Mouse (Mus musculus) thymus, adult 18-20 months (tissue): ENCODE results near the gene Psmc3.
"Not testable (repeated sequence)": the region's sequence is repeated elsewhere in the genome, so short reads cannot be mapped to it uniquely, and the experiment has no call there.

ENCODE experiments used
- DNase-seq, 2 experiments: peaks; one replicate each; pipeline ENCODE4 v3.0.0; 2022; ENCODE audit warnings: mixed read lengths in 2 of 2

The Psmc3 gene

GRCm38 (mm10) chr2:91053934-91054382 lies at the start of gene Psmc3:
Gene Psmc3 (plus strand): TSS chr2:91054009.
- peak; percentile 92 to 93 for DNase-seq

GRCm38 (mm10) chr2:91008536-91008935 lies 45.3 kb upstream of the Psmc3 start:
- no peak for DNase-seq

DNA sequence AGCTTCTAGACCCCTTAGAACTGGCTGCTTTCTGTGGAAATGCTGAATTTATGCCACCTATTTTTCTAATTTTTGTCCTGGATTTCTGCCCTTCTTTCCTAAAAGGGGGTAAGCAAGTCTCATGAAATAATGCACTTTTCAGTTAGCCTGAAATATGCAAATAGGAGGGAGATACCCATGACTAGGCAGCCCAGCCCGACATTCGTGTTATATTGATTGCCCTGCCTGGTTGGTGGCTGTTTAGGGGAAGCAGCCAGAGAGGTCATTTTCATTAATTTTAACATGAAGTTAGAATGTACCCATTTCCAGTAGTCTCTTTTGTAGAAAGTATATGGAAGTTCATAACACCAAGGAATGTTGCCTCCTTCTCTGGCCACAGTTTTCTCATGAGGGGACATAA lies 39.9 kb upstream of the Psmc3 start:
- no peak for DNase-seq

GRCm38 (mm10) chr2:91015386-91015785 lies 38.4 kb upstream of the Psmc3 start:
- no peak for DNase-seq

GRCm38 (mm10) chr2:91018061-91018788 lies 35.6 kb upstream of the Psmc3 start:
- no peak for DNase-seq

DNA sequence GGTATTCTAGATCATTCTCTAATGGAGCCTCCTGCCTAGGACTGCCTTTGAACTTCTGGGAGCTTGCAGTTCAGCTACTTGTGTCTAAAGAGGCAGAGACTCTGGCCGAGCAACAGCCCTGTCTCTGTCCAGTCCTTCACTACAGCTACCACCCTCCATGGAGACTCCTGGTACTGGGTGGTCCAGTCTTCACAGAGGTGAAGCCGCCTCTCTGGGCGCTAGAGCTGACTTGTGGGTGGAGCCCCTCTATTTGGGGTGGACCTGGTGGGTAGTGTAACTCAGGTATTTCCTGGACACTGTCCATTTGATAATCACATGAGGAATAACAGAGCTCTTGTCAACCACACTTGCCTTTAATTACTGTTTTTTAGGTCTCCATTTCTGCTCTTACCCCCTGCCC lies 33.9 kb upstream of the Psmc3 start:
- no peak for DNase-seq

DNA sequence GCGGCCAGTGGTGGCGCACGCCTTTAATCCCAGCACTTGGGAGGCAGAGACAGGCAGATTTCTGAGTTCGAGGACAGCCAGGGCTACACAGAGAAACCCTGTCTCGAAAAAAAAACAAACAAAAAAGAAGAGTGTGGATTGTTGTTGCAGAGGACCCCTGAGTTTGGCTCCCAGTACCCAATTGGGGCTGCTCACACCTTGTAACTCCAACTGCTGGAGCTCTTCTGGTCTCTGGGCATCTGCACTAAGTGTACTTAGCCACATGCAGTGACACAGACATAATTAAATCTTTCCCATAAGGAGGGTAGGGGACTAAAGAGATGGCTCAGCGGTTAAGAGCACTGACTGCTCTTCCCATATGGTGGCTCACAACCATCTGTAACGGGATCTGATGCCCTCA lies 31.5 kb upstream of the Psmc3 start:
- DNase-seq = not testable (repeated sequence)

DNA sequence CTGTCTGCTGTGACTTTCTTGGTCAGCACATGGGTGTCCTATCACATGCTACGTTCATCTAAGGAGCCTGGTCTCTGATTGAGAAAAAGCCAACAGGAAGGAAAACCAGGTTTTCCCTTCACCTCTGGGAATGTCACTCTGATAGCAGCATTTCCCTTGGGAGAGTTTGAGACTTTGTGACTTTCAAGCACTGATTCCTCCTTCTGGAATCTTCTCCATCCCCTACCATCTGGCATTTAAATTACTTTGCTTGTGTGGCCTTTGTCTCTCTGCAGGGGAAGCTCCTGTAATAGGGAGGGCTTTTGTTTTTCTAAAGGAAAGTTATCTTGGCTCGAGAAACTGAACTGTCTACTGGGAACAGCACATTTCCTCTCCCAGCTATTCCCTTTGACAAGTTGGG lies 30.7 kb upstream of the Psmc3 start:
- no peak for DNase-seq

GRCm38 (mm10) chr2:91023956-91024355 lies 29.9 kb upstream of the Psmc3 start:
- DNase-seq = no peak

- no peak for DNase-seq
These were observed 28.7 kb upstream of the Psmc3 start for GRCm38 (mm10) chr2:91025081-91025516.

DNA sequence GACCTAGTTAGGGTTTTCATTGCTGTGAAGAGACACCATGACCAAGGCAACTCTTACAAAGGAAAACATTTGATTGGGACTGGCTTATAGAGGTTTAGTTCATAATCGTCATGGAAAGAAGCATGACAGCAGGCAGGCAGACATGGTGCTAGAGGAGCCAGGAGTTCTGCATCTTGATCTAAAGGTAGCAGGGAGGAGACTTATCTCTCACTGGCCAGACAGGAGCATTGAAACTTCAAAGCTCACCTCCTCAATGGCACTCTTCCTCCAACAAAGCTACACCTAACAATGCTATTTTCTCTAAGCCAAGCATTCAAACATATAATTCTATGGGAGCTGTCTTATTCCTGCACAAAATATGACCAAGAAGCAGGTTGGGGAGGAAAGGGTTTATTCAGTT lies 27.3 kb upstream of the Psmc3 start:
- DNase-seq = no peak

- DNase-seq = no peak
These were observed 26.2 kb upstream of the Psmc3 start for GRCm38 (mm10) chr2:91027391-91028214.

DNA sequence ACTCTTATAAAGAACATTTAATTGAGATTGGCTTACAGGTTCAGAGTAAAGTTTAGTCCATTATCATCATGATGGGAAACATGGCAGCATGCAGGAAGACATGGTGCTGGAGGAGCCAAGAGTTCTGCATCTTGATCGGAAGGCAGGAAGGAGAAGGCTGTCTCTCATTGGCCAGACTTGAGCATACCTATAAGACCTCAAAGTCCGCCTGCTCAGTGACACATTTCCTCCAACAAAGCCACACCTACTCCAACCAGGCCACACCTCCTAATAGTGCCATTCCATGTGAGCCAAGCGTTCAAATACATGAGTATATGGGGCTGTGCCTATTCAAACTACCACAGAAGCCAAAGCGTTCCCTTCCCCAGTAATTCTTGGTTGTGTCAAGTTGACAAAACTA lies 22.6 kb upstream of the Psmc3 start:
- DNase-seq = no peak

DNA sequence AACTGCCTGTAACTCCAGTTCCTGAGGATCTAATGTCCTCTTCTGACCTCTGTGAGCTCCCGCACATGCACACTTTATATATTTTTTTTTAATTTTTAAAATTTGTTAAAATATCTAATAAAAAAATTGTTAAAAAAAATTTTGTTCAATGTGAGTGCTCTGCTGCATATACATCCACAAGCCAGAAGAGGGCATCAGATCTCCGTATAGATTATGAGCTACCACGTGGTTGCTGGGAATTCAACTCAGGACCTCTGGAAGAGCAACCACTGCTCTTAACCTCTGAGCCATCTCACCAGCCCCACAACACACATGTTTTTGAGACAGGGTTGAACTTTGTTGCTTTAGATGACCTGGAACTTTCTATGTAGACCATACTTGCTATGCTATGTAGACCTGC lies 20.8 kb upstream of the Psmc3 start:
- no peak for DNase-seq

DNA sequence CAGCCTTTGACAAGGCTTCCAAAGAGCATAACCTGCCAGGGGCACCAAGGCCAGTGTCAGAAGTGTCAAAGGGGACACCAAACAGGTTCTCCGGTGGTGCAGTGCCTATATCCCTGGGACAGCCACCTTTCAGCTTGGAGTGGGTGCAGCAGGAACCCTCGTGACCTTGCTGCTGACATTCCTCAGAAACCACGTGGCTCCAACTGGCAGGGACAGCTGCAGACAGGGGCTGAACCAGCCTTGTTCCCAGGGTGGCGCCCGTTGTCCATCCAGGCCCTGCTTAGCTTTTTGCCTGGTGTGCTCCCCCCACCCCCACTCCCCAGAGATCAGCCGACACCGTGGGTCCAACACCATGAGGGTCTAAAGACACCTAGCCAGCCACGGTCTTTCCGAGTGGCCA lies 18.4 kb upstream of the Psmc3 start, which contains the start of gene Rapsn:
Gene Rapsn, plus strand, starts transcription at position 236 of the 400 bp plus-strand sequence.
- DNase-seq = no peak

DNA sequence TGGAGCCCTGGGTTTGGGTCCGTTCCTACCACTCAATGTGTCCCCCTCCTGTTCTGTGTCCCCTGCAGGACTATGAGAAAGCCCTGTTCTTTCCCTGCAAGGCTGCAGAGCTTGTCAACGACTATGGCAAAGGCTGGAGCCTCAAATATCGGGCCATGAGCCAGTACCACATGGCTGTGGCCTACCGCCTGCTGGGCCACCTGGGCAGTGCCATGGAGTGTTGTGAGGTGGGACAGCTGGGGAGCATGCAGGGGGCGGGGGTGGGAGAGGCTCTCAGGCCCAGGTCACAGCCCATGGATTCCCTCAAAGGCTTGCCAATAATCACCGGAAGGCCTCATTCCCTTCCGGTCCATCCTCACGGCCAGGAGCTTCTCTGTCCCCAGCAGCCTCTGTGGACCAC lies 12.0 kb upstream of the Psmc3 start:
- no peak for DNase-seq

- peak in 1 of 2 experiments; percentile 45 for DNase-seq
These were observed 11.0 kb upstream of the Psmc3 start for GRCm38 (mm10) chr2:91042651-91043398.

- DNase-seq = no peak
These were observed 9.1 kb upstream of the Psmc3 start for GRCm38 (mm10) chr2:91044727-91045126.

DNA sequence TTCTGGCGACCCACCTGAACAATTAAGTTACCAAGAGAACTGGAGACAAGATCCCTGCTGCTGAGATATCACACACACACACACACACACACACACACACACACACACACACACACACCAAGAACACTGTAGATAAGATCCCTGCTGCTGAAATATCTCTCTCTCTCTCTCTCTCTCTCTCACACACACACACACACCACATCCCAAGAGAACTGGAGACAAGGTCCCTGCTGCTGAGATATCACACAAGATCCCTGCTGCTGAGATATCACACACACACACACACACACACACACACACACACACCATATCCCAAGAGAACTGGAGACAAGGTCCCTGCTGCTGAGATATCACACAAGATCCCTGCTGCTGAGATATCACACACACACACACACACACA lies 8.0 kb upstream of the Psmc3 start:
- not testable (repeated sequence) for DNase-seq

- no peak for DNase-seq
These were observed 6.5 kb upstream of the Psmc3 start for GRCm38 (mm10) chr2:91047359-91047758.

DNA sequence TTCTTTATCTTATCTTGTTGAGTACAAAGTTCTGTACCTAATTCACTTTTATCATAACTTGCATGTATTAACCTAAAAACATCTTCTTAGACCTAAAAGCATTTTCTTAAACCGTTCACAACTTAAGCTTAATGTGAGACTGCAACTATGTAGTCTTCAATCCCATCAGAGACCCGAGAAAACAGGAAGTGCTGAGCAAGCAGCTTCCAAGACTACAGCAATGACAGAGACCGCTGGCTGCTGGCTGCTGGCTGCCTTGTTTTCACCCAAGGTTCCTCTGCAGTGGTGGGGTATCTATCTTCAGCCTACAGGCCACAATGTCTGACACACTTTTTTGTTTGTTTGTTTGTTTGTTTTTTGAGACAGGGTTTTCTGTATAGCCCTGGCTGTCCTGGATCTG lies 1.9 kb upstream of the Psmc3 start:
- DNase-seq = no peak

- DNase-seq = no peak
These were observed 1.1 kb upstream of the Psmc3 start for GRCm38 (mm10) chr2:91052752-91053151.
